Mouse (Mus musculus) ZHBTc4 (cell line): ENCODE measurements around the gene Mif.
"Not testable (repeated sequence)": the region's sequence is repeated elsewhere in the genome, so short reads cannot be mapped to it uniquely, and the experiment has no call there.

Source experiments
- DNase-seq: peaks from one replicate; pipeline ENCODE4 v3.0.0-alpha.2; 2011; ENCODE audit warnings: low read depth, low spot score

Mif gene

DNA sequence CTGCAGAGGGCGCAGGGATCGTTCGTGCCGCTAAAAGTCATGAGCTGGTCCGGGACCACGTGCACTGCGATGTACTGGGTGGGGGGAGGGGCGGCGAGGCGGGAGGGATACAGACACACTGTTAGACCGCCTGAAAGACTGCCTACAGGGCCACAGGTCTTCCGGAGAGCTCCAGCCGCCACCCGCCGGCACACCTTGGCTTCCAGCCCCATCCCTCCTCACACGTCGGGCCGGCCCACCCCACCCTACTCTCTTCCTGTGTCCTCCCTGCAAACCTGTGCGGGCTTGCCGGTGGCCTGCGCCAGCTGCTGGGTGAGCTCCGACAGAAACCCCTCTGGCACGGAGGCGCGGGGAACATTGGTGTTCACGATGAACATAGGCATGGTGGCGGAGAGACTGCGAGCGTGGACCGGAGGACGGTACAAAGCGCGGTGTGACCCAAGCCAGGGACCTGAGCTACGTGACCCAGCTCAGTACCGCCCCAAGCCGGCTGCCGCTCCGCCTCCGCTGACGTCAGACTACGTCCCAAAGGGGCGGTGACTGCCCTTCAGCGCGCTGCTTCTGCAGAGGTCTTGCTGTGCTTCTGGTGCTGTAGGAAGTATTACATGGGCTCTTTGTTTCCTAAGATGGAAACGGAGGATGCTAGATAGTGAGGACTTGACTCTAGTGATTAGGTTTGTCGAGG lies at the start of gene Mif:
Gene Mif, minus strand, starts transcription at position 455 of the 685 bp plus-strand sequence.
- peak; percentile 97 for DNase-seq

DNA sequence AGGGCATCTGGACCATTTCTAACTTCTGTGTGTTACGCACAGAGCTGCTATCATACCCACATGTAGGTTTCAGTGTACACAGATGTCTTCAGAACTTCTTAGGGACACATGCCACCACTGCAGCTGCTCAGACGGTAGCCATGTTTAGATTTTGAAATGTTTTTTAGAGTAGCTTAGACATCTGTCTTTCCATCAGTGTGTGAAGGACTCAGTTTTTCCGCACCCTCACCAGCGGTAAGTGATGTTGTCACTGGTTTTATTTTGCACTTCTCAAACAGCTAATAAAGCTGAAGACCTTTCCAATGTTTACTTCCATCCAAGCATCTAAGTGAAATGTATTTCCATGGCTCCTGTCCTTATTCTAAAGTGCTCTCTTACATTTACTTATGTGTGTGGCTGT lies 46.8 kb upstream of the Mif start:
- no peak for DNase-seq

DNA sequence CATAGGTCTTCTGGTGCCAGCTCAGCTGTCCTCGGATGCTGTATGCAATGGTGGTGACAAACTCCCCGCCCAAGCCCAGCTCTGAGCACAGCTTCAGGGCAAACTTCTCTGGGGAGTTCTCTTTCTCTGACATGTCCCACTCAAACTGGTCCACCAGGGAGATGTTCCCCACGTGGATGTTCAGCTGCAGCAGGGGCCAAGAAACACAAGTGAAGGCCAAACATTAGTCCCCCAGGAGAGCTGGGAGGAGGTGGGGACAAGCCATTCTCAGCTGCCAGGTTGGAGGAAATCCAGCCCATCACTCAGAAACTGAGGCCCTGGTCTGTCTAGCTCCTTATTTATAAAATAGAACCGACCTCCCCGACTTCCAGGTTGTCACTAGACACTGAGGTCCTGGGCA lies 44.4 kb upstream of the Mif start:
- DNase-seq: no peak

DNA sequence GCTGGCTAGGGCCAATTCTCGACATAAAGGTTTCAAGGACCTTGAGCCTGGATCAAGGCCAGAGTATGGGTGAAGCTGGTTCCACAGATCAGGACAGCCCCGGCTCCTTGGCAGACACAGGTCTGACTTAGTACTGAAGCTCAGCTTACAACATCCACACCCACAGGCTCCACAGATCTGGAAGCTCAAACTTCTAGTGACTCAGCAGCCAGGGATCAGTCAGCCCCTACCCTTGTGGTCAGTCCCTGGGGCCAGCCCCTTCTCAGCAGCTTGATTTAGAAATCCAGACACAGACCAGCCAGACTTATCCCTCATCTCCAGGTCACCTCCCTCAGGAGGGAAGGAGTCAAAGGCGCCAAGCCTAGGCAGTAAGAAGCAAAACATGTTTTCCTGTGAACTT lies 38.8 kb upstream of the Mif start:
- DNase-seq: no peak

DNA sequence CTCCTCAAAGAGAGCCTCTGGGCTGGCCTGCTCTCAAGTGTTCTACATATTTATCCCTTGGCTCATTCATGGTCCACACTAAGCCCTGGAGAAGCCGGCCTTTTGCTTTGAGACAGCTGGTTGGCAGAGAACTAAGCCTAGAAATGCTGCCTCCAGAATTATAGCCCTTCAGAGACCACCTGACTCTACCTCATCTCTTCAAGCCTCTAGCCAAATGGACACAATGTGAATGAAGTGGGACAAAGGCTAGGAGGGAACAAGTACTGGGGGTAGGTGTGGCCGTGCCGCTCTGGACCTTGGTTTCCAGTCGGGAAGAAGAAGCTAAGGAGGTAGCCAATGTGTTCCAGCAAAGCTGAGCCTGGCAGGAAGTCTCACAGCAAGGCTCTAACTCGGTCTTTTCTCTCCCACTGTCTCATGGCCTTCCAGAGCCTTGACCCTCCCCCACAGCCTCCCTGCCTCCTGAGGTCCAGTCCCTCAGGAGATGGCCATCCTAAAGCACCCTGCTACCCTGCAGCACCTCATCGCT lies 38.1 kb upstream of the Mif start:
- no peak for DNase-seq

DNA sequence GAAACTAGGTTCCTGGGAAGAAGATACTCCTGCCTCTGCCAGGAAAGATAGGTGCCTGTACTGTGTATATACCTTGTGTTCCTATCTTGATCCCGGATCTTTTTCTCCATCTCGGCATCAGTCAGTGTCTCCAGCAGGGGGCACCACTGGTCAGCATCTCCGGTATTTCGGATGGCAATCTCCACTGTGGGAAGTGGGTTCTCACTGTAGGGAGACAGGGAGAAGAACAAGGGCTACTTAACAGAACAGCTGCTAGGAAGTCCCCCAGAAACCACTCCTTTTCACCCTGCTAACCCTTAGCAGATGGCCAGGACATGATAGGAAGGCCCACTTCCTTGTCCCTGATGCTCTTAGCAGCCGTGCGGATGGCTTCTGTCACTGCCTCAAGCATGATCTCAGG lies 37.3 kb upstream of the Mif start:
- DNase-seq: peak; percentile 84

DNA sequence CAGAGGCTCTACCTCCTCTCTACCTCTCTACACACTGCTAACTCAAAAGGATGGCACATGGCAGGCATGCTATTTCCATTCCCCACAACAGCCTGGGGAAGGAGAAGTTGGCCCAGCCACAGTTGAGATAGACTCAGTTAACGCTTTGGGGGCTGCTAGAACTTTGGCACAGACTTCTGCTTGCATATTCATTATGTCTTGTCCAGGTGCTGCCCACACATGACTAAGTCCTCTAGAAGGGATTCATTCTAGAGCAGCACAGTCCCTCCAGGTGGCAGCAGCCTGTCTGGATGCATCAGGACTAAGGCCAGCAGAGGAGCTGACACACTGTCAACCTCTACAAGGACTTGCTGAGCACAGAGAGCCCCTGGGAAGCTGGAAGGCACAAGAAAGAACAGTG lies 36.2 kb upstream of the Mif start:
- DNase-seq: no peak

DNA sequence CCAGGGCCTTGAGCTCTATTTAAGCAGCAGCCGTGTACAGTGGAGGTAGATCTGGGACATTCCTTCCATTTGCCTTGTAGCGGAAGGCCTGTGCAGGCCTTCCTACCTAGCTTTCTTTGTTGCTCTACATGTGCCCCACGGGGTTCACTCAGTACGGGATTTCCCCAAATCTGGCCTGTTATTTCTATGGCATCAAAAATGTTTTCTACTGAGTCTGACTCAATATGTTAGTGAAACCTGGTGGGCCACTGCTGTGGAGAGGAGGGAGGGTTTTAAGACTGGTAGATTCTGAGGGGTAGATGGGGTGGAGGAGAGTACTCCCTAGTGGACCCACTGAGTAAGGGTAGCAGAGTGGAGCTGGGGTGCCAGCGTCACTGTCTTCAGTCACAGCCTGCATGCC lies 35.7 kb upstream of the Mif start:
- DNase-seq: no peak

DNA sequence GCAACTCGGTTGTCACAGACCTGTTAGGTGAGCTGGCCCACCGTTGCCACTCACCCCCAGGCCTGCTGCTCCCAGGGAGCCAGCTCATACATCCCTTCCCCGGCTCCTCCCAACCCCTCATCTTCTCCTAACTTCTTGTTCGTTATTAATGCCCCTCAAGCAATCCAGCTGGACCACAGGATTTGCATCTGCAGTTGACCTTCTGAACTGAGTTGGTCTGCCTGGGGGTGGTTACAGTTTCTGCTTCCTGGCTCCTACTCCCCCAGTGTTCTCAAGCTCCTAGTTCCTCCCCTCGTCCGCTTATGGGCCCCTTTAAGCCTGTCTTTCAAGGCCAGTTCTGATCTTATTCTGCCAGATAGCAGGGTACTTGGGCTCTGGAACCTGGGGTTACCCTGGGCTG lies 34.6 kb upstream of the Mif start:
- no peak for DNase-seq

DNA sequence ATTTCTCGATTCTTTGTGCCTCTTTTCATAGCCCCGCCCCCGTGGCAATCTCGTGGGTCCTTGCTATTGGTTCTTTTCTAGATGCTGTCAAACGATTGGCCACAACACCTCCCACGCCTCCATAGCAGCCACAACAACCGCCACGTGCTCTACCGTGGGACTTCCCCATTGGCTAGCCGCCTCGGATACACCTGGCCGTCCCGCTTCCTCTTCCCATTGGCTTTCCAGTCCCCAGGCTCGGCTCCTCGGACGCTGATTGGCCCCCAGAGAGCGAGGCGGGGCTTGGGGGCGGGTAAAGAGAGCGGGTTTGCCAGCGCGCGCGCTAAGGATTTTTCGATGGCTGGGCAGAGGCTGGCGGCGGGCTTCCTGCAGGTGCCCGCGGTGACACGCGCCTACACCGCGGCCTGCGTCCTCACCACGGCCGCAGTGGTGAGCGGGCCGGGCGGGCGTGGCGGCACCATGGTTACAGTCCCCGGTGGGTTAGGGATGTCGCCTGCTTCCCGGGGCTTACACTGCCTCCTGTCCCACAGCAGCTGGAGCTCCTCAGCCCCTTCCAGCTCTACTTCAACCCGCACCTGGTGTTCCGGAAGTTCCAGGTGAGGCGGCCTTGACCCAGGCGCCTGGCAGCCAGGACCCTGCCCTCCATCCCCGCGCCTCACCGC lies 33.2 kb upstream of the Mif start, which contains the start of gene Derl3:
Gene Derl3, plus strand, starts transcription at position 325 of the 662 bp plus-strand sequence.
- DNase-seq: peak; percentile 100

DNA sequence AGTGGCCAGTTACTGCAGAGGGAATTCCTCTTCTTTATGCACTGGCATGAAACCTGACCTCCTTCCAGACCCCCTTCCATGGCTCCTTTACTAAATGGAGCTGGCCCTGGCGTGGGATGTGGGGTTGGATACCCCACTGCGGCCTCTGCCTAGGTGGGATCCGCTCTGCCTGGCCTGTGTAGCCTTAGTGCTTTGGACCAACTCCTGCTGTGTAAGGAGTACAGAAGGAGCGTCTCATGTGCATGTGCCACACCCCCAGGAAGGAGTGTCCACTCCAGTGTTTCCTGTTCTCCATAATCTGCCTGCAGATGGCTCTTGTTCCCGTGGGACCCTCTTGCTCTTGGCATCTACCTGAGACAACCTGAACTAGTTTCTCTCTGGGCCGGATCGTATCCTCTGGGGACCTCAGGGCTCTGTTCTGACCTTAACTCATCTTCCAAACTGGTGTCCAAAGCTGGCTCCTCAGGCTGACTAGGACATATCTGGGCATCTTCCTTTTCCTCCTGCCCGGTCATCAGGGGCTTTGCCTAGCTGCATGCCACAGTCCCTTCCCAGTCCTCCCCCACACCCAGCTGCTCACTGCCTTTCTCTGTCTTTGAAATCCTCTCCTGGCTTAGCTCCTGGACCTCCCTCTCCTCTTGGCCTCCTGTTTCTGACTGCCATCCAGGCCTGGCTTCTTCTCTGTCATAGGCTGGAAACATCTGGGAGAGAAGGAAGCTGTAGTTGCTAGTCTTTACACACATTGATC lies 29.5 kb upstream of the Mif start:
- DNase-seq: no peak

DNA sequence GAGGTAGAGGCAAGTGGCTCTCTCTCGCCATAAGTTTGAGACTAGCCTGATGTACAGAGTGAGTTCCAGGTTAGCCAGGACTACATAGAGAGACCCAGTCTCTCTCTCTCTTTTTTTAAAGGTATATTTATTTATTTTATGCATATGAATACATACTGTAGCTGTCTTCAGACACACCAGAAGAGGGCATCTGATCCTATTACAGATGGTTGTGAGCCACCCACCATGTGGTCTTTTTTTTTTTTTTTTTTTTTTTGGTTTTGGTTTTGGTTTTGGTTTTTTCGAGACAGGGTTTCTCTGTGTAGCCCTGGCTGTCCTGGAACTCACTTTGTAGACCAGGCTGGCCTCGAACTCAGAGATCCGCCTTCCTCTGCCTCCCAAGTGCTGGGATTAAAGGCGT lies 27.5 kb upstream of the Mif start:
- not testable (repeated sequence) for DNase-seq

DNA sequence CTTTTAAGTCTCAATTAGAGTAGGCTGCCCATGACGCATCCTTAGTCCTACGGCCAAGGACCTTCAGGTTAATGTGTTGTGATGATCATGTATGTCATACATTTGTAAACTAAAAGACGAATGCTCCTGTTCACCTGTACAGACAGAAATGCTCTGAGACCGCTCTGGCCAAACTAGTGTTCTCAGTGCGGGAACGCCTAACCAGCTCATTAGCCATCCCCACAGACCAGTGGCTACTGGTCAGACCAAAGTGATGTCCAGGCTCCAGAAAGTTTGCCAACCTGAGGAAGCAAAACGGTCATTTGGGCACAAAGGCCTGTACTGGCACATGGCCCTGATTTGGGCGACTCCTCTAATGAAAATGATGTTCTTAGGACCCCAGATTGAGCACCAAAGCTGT lies 24.7 kb upstream of the Mif start:
- DNase-seq: no peak

DNA sequence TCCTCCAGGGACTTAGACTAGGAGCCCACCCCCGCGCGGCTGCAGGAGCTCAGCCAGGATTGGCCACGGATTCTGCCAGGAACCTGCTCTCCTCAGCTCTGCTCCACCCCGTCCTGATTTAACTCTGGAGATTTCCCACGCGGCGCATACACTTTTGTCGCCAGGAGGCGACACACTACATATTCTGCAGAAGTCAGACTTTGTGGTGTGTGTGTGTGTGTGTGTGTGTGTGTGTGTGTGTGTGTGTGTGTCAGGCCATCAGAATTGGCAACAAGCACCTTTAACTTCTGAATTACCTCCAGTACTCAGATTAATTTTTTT lies 23.2 kb upstream of the Mif start:
- DNase-seq: peak; percentile 95

DNA sequence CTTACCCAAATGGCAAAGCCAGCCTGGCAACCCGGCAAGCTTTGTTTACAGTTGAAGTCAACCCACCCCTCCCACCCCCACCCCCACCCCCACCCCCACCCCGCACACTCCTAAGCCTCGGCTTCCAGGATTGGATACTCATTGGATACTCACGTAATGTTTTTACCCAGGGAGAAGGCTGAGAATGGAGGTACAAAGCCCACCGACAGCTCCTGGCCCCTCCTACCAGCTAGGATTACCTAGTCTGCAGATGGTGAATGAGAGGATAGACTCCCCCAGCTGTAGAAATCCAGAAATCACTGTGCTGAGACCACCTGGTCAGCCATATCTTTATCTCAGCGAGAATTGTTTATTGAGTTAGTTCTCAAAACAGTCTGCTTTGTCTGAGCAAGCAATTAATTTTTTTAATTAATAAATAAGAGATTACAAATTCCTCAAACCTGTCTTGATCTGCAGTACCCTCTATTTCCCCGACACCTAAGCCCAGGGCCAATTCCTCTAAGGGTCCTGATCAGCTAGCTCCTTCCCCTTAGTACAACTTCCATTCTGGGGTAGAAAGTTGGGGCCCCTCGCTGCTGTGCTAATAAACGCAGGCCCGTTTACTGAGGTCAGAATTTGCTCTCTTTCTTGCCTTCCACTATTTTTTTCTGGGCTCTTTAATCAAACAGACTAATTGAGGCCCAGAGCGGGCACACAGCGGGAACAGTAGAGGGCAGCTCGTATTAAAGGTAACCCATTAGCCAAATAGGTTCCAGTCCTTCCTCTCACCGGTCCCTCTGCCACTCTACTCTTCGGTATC lies 22.6 kb upstream of the Mif start:
- DNase-seq: peak; percentile 84

DNA sequence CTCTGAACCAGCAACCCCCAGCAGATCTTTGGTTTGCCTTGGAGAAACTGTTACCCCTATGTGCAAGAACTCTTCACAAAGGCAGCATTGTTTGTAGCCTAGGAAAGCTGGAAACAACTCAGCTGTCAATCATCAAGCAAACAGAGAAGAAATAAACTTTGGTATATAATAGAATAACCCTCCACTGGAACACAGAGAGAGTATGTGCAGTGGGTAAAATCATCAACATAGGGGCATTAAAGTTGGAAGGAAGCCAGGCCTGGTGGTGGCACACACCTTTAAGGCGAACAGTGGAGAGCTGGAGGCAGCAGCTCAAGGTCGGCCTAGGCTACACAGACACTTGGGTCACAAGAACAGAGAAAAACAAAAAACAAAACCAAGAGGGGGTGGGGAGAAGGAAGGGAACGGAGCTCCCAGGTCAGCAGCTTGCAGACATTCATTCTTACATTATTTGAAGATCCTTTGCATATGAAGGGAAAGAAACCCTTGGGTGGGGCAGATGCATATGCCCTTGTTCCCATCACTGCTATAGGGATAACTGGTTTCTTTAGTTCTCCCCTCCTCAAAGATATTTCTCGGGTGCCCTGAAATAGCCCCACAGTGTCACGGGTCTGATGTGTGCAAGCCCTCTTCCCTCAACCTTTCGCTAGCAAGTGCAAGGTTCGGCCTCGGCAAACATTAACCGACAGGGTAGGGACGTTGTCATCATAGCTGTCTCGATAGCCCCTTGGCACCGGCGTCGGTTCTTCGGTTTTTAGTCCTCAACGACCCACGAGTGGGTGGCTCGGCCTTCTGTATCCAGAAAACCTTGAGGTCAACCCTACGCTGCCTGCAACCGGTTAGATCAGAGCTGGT lies 21.8 kb upstream of the Mif start:
- DNase-seq: peak; percentile 85

DNA sequence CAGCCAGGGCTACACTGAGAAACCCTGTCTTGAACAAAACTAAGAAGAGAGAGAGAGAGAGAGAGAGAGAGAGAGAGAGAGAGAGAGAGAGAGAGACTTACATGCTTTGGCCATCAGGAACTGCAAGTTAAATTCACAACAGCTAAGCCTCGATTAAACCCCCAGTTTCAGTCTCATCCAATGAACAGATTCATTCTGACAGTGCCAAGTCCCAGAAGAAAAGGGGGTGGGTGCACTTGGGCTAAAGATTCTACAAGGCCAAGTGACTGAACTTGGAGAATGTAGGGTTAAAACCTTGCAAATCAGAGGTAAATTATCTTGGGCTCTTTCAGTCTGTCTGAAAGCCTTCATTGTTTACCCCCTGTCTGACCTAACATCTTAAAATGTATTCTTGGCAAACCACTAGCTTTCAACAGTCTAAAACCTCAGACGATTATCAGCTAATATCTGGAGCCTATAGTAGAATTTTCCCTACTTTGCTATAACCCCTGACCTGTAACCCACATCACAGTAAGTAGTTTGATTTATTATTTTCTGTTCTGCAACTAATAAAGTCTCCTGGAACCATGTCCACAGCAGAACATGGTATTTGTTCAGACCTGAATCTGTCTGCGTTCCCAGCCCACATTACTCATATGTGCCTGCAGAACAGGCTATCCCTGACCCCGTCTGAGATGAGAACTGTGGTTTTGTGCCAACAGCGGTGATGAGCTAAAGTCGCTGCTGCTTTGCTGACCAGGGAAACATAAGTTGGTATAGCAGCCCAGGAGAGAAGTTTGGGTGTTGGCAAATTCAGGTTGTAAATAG lies 20.9 kb upstream of the Mif start:
- DNase-seq: no peak

DNA sequence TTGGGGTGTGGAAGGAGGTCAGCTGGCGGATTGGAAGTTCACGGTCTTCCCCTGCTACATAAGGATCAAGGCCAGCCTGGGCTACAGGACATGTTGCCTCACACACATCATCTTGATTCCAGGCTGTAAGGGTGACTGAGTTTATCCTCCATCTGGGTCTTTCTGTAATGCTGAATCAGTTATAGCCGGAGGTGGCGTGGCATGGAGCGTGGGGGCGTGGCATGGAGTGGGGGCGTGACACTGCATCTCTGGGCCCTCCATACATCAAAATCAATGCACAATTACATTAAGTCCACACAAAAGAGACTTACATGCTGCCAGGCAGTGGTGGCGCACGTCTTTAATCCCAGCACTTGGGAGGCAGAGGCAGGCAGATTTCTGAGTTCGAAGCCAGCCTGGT lies 20.3 kb upstream of the Mif start:
- DNase-seq: peak; percentile 54

DNA sequence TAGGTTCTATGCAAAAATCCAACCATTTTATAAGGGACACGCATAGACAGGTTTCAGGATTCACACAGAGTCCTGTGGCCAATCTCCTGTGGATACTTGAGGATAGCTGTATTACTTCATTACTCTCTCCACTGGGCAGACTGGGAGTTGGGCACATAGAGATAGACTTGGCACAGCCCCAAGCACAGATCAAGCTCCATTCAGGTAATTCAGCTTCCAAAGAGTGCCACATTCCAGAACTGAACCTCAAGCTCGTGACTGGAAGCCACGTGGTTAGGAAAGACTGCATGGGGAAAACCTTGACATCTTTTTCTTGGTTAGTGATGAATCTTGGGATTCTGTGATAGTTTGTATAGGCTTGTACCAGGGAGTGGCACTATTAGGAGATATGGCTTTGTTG lies 18.8 kb upstream of the Mif start:
- peak; percentile 47 for DNase-seq

DNA sequence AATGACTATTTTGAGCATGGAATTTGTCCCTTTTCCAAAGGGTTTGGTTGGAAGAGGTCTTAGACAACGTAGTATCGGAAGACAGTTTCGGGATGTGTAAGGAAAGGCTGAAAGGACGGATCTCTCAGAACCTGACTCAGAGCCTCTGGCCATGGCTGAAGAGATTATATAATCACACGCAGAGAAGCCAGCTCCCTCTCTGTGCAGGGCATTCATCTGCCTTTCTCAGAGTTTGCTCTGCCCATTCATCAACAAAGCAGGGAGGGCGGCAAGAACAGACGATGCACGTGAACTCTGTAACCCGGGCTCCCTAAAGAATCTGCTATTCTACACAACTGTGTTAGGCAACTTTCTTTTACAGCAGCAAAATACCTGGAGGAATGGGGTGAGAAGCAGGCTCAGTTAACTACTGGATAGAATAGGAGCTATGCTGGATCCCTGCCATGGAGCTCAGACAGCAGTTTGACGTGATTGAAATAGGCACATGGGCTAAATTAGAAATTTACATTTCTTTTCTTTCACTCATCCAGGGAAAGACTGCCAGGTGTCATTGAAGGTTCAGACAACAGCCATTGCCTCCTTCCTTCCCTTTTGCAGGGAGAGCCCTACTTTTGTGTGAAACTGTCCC lies 13.6 kb upstream of the Mif start:
- DNase-seq: no peak
